Mouse (Mus musculus): Measurements from ENCODE around the gene 0610009B22Rik. TPM values are rescaled to one million over a fixed set of nuclear protein-coding genes. Genes with fewer than 3 reads are reported as not detected.
A peak's percentile ranks its signal among the peaks of the same experiment; 100 is the strongest.

The 0610009B22Rik gene
- polyA plus RNA-seq, 1 experiment = 30.8 TPM

DNA sequence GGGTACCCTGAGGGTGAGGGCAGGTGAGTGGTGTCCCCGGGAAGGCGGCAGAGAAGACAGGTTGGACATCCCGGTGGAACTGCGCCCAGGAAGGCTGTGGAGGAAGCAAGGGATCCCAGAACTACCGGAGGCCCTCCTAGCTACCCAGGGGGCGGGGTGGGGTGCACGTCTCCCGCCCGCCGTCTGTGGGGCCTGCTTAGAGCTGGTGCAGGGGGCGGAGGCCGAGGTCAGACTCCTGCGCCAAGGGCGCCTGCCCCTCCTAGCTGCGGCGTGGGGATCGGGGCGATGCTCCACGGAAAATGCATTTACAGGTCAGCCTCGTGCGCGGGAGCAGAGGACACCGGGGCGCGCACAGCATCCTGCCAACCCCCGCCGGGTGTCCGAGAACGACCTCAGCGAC lies 38.4 kb downstream of the 0610009B22Rik start:
- Histone ChIP-seq H3K27ac (ENCODE audit: insufficient read depth, low read length) (no peak overlapping the region), H3K4me3 (ENCODE audit: insufficient read depth, low read length) (peak overlapping the region; percentile 59), H3K4me1 (ENCODE audit: control insufficient read depth, insufficient read depth, low read length) (0 out of 2 replicates have a peak, but pooled peaks cover 2% of the 10 kb centered on the region)
- TF ChIP-seq POLR2A (IDR thresholded peaks at IDR 0.05; ENCODE audit: low read depth, low read length) (no peak), CTCF (IDR thresholded peaks at IDR 0.05; ENCODE audit: borderline replicate concordance, insufficient read depth, low read length) (no peak)

DNA sequence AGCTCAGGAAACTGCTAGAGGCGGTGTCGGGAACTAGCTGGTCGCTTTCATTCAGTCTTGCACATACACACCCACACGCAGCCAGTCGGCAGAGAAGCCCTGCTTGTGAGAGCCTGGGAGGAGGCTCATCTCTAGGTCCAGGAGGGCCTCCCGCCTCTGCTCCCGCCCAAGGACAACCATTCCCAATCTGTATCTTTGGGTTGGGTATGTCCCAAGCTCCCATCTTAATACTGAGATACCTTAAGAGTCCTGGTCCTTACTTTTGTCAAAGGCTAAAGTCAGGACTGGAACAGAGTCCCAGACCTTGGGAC lies 38.8 kb downstream of the 0610009B22Rik start:
- Histone ChIP-seq H3K27ac (ENCODE audit: insufficient read depth, low read length) (no peak overlapping the region), H3K4me1 (ENCODE audit: control insufficient read depth, insufficient read depth, low read length) (0 out of 2 replicates have a peak, but pooled peaks cover 2% of the 10 kb centered on the region), H3K4me3 (ENCODE audit: insufficient read depth, low read length) (peak overlapping the region; percentile 59)
- TF ChIP-seq POLR2A (IDR thresholded peaks at IDR 0.05; ENCODE audit: low read depth, low read length) (no peak), CTCF (IDR thresholded peaks at IDR 0.05; ENCODE audit: borderline replicate concordance, insufficient read depth, low read length) (no peak)

DNA sequence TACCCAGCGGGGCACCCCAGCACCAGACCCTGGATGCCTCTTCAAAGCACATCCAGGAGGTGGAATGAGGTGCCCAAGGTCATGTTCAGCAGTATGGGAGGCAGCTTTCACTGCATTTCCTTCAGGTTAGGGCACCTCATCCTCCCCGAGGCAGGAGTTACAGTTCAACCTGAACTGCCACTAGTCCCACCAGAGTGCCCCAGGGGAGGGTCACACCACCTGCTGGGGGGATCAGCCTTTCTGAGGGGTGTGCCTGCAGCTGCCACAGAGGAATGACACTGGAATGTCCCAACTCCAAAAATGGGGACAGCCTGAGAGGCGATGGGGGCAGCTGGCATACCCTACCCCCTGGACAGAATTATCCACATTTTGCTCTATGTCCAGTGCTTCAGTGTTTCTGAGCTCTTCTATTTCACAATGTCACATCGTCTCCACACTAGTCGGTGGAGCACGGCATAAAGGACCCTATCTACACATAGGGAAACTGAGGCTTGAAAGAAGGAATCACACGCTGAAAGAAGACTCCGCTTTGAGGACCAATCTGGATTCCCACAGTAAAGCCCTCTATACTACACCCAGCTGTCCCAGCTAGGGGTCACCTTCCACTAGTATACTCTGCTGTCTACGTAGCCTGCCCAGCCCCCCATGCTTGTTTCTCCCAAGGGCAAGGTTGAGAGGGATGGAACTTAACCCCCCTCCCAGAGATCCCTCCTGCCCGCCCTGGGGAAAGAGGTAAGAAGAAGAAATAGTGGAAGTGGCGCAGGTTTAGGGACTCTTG lies 39.4 kb downstream of the 0610009B22Rik start:
- Histone ChIP-seq H3K4me1 (ENCODE audit: control insufficient read depth, insufficient read depth, low read length) (0 out of 2 replicates have a peak, but pooled peaks cover 2% of the 10 kb centered on the region), H3K27ac (ENCODE audit: insufficient read depth, low read length) (no peak overlapping the region), H3K4me3 (ENCODE audit: insufficient read depth, low read length) (no peak overlapping the region)
- TF ChIP-seq CTCF (IDR thresholded peaks at IDR 0.05; ENCODE audit: borderline replicate concordance, insufficient read depth, low read length) (no peak), POLR2A (IDR thresholded peaks at IDR 0.05; ENCODE audit: low read depth, low read length) (no peak)

DNA sequence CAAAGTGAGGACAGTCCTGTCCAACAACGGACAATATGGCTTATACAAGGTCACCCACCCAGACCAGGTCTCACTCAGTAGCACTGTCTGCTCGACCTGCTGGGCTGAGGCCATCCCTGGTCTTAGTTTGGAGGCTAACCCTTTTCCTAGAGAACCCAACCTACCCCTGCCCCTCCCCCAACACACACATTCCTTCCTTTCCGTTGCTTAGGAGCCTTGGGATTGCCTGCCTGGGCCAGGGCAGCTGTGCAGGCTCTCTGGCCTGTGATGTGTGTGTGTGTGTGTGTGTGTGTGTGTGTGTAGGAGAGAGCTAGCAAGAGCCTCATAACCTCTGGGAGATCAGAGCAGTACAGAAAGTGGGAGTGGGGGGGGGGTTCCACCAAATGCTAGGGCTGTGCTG lies 40.1 kb downstream of the 0610009B22Rik start:
- no peak for TF ChIP-seq POLR2A (IDR thresholded peaks at IDR 0.05; ENCODE audit: low read depth, low read length)
- H3K4me3 ChIP-seq (ENCODE audit: insufficient read depth, low read length) = no peak overlapping the region
- no peak overlapping the region for H3K27ac ChIP-seq (ENCODE audit: insufficient read depth, low read length)
- 0 out of 2 replicates have a peak, but pooled peaks cover 2% of the 10 kb centered on the region for H3K4me1 ChIP-seq (ENCODE audit: control insufficient read depth, insufficient read depth, low read length)

DNA sequence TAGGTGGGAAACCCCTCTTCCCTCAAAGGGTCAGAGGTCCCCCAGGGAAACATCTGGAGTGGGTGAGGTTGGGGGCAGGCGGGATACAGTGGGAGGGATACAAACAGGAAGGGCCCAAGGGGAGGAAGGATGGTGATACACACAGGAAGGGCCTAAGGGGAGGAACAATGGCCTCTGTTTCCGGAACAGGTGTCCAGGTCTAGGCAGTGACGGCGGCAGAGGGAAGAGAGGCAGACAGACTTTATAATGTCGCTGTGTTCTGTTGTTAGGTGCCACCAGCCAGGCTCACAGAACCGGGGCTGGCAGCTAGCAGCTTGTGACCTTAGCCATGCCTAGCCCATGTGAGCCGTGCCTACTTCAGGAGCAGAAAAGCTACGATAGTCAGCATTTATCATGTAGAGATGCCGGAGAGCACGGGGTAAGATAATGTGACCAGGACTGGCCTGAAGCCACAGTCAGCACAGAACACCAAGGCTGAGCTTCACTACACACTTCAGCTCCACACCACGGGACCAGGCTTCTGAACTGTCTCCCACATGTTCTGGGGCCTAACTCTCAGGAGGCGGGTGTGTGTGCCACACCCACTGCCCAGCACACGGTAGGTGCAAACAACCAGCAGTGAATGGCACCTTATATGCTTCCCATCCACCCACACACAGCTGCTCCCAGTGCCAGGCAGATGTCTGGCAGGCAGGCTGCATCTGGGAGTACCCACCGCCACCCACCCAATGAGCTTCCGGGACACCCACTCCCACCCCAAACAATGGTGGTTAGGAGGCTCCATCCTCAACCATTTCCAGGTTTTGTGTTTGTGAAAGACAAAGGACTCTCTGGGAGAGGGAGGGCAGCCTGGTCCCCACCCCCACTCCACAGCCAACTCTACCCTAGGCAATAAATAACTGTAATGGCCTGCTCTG lies 41.7 kb downstream of the 0610009B22Rik start:
- H3K4me3 ChIP-seq (ENCODE audit: insufficient read depth, low read length) = no peak overlapping the region
- no peak overlapping the region for H3K27ac ChIP-seq (ENCODE audit: insufficient read depth, low read length)
- 0 out of 2 replicates have a peak, but pooled peaks cover 2% of the 10 kb centered on the region for H3K4me1 ChIP-seq (ENCODE audit: control insufficient read depth, insufficient read depth, low read length)
- TF ChIP-seq CTCF (IDR thresholded peaks at IDR 0.05; ENCODE audit: borderline replicate concordance, insufficient read depth, low read length) = no peak
- TF ChIP-seq POLR2A (IDR thresholded peaks at IDR 0.05; ENCODE audit: low read depth, low read length) = no peak

DNA sequence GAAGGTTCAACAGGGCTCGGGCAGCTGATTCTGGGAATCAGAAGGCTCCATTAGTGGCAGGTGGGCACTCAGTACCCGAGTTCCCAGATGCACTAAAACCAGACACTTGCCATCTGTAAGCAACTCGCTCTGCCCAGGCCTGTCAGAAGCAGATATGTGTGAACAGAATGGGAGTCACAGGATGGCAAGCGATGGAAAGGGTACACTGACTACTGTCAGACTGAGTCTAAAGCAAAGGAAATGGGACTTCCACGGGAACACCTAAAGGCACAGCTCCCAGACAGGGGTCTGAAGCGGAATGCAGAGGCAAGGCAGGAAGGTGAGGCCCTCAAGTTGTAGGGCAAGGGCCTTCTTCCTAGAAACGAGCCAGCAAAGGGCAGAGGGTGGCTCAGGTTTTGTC lies 42.4 kb downstream of the 0610009B22Rik start:
- 0 out of 2 replicates have a peak, but pooled peaks cover 2% of the 10 kb centered on the region for H3K4me1 ChIP-seq (ENCODE audit: control insufficient read depth, insufficient read depth, low read length)
- no peak overlapping the region for H3K27ac ChIP-seq (ENCODE audit: insufficient read depth, low read length)
- no peak for TF ChIP-seq CTCF (IDR thresholded peaks at IDR 0.05; ENCODE audit: borderline replicate concordance, insufficient read depth, low read length)
- H3K4me3 ChIP-seq (ENCODE audit: insufficient read depth, low read length) = no peak overlapping the region

DNA sequence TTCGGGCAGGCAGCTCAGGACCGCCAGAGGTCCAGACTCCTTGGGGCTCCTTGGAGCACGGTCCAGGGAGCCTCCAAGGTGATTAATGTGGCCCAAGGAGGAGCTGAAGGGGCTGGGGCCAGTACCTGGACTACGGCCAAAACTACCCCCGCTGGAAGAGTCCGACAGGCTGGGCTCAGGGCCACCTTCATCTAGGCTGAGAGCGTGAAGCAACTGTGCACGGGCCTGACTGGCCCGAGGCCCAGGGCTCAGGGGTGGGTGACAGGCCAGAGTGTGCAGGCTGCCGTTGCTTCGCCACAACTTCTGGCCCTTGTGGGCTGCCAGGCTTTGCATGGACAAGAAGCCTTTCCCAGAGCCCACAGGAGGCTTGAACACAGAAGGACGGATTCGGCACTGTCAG lies 43.4 kb downstream of the 0610009B22Rik start:
- no peak overlapping the region for H3K27ac ChIP-seq (ENCODE audit: insufficient read depth, low read length)

DNA sequence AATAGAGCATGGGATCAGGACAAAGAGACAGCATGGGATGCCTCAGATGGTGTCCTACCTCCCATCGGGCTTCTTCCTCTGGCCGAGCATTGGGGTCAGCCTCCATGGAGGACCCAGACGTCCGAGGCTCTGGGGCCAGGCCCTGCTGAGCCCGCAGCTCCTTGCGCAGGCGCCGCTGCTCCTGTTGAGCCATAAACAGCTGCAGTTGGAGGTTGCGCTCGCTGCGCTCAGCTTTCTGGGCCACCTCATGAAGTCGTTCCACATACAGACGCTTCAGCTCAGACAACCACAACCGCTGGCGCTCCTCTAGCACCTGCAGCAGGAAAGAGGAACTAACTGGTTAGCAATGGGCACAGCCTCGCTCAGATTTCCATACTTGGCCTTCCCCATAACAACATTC lies 44.5 kb downstream of the 0610009B22Rik start:
- no peak for TF ChIP-seq POLR2A (IDR thresholded peaks at IDR 0.05; ENCODE audit: low read depth, low read length)
- no peak for TF ChIP-seq CTCF (IDR thresholded peaks at IDR 0.05; ENCODE audit: borderline replicate concordance, insufficient read depth, low read length)
- Histone ChIP-seq H3K27ac (ENCODE audit: insufficient read depth, low read length) (no peak overlapping the region), H3K4me1 (ENCODE audit: control insufficient read depth, insufficient read depth, low read length) (0 out of 2 replicates have a peak, but pooled peaks cover 2% of the 10 kb centered on the region), H3K4me3 (ENCODE audit: insufficient read depth, low read length) (no peak overlapping the region)

More for the DNA sequence above, 43.4 kb downstream of the 0610009B22Rik start:
- H3K4me1 ChIP-seq (ENCODE audit: control insufficient read depth, insufficient read depth, low read length) = 0 out of 2 replicates have a peak, but pooled peaks cover 2% of the 10 kb centered on the region
- no peak overlapping the region for H3K4me3 ChIP-seq (ENCODE audit: insufficient read depth, low read length)
- TF ChIP-seq CTCF (IDR thresholded peaks at IDR 0.05; ENCODE audit: borderline replicate concordance, insufficient read depth, low read length) = no peak
- TF ChIP-seq POLR2A (IDR thresholded peaks at IDR 0.05; ENCODE audit: low read depth, low read length) = no peak

DNA sequence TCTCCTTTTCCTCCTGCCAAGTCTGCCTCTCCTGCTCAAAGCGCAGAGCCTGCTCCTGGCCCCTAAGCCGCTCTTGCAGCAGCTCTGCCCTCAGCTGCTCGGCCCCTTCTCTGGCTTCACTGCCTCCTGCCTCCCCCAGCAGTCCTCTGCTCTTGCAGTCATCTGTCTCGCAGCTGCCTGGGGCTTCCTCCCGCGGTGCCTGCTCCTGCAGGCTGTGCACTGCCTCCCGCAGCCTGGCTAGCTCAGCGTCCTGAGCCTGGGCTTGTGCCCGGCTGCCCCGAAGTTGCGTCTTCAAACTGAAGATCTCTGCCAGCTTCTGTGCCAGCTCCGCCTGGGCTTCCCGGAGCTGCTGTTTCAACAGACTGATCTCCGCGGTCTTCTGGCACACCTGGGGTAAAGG lies 44.9 kb downstream of the 0610009B22Rik start:
- TF ChIP-seq POLR2A (IDR thresholded peaks at IDR 0.05; ENCODE audit: low read depth, low read length) (no peak), CTCF (IDR thresholded peaks at IDR 0.05; ENCODE audit: borderline replicate concordance, insufficient read depth, low read length) (no peak)
- Histone ChIP-seq H3K27ac (ENCODE audit: insufficient read depth, low read length) (no peak overlapping the region), H3K4me3 (ENCODE audit: insufficient read depth, low read length) (no peak overlapping the region), H3K4me1 (ENCODE audit: control insufficient read depth, insufficient read depth, low read length) (0 out of 2 replicates have a peak, but pooled peaks cover 2% of the 10 kb centered on the region)

DNA sequence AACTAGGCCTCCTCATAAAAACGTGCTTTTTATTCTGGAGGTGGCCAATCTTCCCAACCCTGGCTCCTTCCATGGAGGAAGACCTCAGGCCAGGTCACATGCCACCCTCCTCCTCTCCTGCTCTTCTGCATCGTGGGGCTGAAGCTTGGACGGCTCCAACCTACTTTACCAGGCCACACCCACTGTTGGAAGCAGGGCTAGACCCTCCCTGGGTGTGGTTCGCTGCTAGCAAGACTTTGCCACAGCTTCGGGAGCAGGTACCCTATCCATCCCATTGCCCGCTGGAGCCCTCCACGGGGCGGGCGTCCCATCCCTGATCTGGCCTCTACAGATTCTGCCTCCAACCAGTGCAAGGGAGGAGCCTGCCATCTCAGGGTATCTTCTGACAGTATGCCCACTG lies 45.5 kb downstream of the 0610009B22Rik start:
- Histone ChIP-seq H3K4me3 (ENCODE audit: insufficient read depth, low read length) (no peak overlapping the region), H3K27ac (ENCODE audit: insufficient read depth, low read length) (no peak overlapping the region), H3K4me1 (ENCODE audit: control insufficient read depth, insufficient read depth, low read length) (no peaks in the 10 kb centered on the region; the same call in 1 of the 2 replicates)
- TF ChIP-seq CTCF (IDR thresholded peaks at IDR 0.05; ENCODE audit: borderline replicate concordance, insufficient read depth, low read length) = no peak
- TF ChIP-seq POLR2A (IDR thresholded peaks at IDR 0.05; ENCODE audit: low read depth, low read length) = no peak

All from embryonic fibroblast, embryonic 13.5 days (primary cell).